Mouse (Mus musculus) neural tube, embryonic 15.5 days (tissue): ENCODE results near the gene Crybb1. TPM values are rescaled to one million over a fixed set of nuclear protein-coding genes. Genes with fewer than 3 reads are reported as not detected.

Experiments used
- ATAC-seq: fragments of 200-750 bp; cut with Nextera tagmentation; 2 replicates; pipeline ENCODE4 v1.8.0; 2017; ENCODE audit warnings: mild to moderate bottlenecking, moderate TSS enrichment, moderate library complexity; ENCODE audit not compliant: low FRiP score
- H3K27ac ChIP-seq: fragments of 300-500 bp; sonication (generic); replicated peaks from 2 replicates; pipeline ENCODE4 v1.5.1; 2015; ENCODE audit warnings: mild to moderate bottlenecking, inconsistent platforms
- H3K27me3 ChIP-seq: fragments of 300-500 bp; sonication (generic); replicated peaks from 2 replicates; pipeline ENCODE4 v1.6.1; 2015; ENCODE audit warnings: inconsistent platforms
- H3K36me3 ChIP-seq: fragments of 300-500 bp; sonication (generic); 2 replicates; pipeline ENCODE4 v1.6.1; 2015; ENCODE audit warnings: inconsistent platforms
- H3K4me1 ChIP-seq: fragments of 300-500 bp; sonication (generic); 2 replicates; pipeline ENCODE4 v1.6.1; 2015; ENCODE audit warnings: inconsistent platforms
- H3K4me2 ChIP-seq: fragments of 300-500 bp; sonication (generic); 2 replicates; pipeline ENCODE4 v1.6.1; 2015; ENCODE audit warnings: inconsistent platforms, mild to moderate bottlenecking, moderate library complexity
- H3K4me3 ChIP-seq: fragments of 300-500 bp; sonication (generic); replicated peaks from 2 replicates; pipeline ENCODE4 v1.5.1; 2015; ENCODE audit warnings: mild to moderate bottlenecking, inconsistent platforms
- H3K9ac ChIP-seq: fragments of 300-500 bp; sonication (generic); replicated peaks from 2 replicates; pipeline ENCODE4 v1.6.1; 2015; ENCODE audit warnings: mild to moderate bottlenecking, inconsistent platforms
- H3K9me3 ChIP-seq: fragments of 300-500 bp; sonication (generic); replicated peaks from 2 replicates; pipeline ENCODE4 v1.6.1; 2016; ENCODE audit warnings: inconsistent platforms
- WGBS: fragments of 180-500 bp; shearing (Covaris S2); methylation state at CpG from one replicate; pipeline ENCODE4 v1.1.7; 2015; ENCODE audit warnings: mixed read lengths; 5-methylcytosine and 5-hydroxymethylcytosine counted together
- polyA plus RNA-seq: library from polyadenylated mRNA; unstranded; fragments of >200 nt; fragmentation: Nextera tagmentation; extraction: Ambion mirVana; gene quantifications from 2 replicates; pipeline ENCODE4 v1.2.1, GENCODE M21; 2015

The Crybb1 gene
- polyA plus RNA-seq, 1 experiment from 2014 or later: 6.2 TPM

- ATAC-seq: no peak
- no peaks in the 10 kb centered on the region for H3K27me3 ChIP-seq
- WGBS: 53% methylated on average over 22 of the region's 22 CpGs
- peaks cover 40% of the 10 kb centered on the region for H3K36me3 ChIP-seq
- H3K27ac ChIP-seq: 0 out of 2 replicates have a peak overlapping the region, but pooled peaks have one; percentile 81
- no peaks in the 10 kb centered on the region for H3K9me3 ChIP-seq
- peaks cover 84% of the 10 kb centered on the region for H3K4me1 ChIP-seq
- H3K4me2 ChIP-seq: no peak overlapping the region
- 0 out of 2 replicates have a peak overlapping the region, but pooled peaks have one; percentile 17 for H3K9ac ChIP-seq
- H3K4me3 ChIP-seq: no peak overlapping the region
Observed at GRCm38 (mm10) chr5:112217031-112217430, 38.6 kb upstream of the Crybb1 start.

- Histone ChIP-seq H3K27ac (no peak overlapping the region), H3K27me3 (no peaks in the 10 kb centered on the region), H3K4me1 (peaks cover 76% of the 10 kb centered on the region), H3K36me3 (peaks cover 54% of the 10 kb centered on the region), H3K4me3 (no peak overlapping the region), H3K9ac (no peak overlapping the region), H3K9me3 (no peaks in the 10 kb centered on the region), H3K4me2 (no peak overlapping the region)
- WGBS: 64% methylated on average over 4 of the region's 4 CpGs
- no peak for ATAC-seq
Observed at GRCm38 (mm10) chr5:112218679-112219078, 36.9 kb upstream of the Crybb1 start.

GRCm38 (mm10) chr5:112219398-112219797, 36.2 kb upstream of the Crybb1 start:
- H3K4me2 ChIP-seq: no peak overlapping the region
- no peak for ATAC-seq
- WGBS: 6% methylated on average over 1 of the region's 1 CpGs
- H3K27ac ChIP-seq: no peak overlapping the region
- H3K4me1 ChIP-seq: peaks cover 75% of the 10 kb centered on the region
- H3K36me3 ChIP-seq: peaks cover 61% of the 10 kb centered on the region
- H3K4me3 ChIP-seq: no peak overlapping the region
- H3K9ac ChIP-seq: no peak overlapping the region
- no peaks in the 10 kb centered on the region for H3K9me3 ChIP-seq
- H3K27me3 ChIP-seq: no peaks in the 10 kb centered on the region

- WGBS: 79% methylated on average over 8 of the region's 8 CpGs
- no peak for ATAC-seq
- Histone ChIP-seq H3K27me3 (no peaks in the 10 kb centered on the region), H3K4me2 (no peak overlapping the region), H3K9ac (no peak overlapping the region), H3K9me3 (no peaks in the 10 kb centered on the region), H3K27ac (no peak overlapping the region), H3K4me1 (peaks cover 75% of the 10 kb centered on the region), H3K4me3 (no peak overlapping the region), H3K36me3 (peaks cover 62% of the 10 kb centered on the region)
Observed at GRCm38 (mm10) chr5:112220203-112220602, 35.4 kb upstream of the Crybb1 start.

GRCm38 (mm10) chr5:112225591-112225990, 30.0 kb upstream of the Crybb1 start:
- Histone ChIP-seq H3K4me2 (peak overlapping the region; percentile 86), H3K27ac (peak overlapping the region; percentile 52), H3K4me1 (peaks cover 62% of the 10 kb centered on the region), H3K9me3 (no peaks in the 10 kb centered on the region), H3K4me3 (peak overlapping the region; percentile 70), H3K36me3 (peaks cover 36% of the 10 kb centered on the region), H3K9ac (peak overlapping the region; percentile 51), H3K27me3 (no peaks in the 10 kb centered on the region)
- WGBS: 13% methylated on average over 6 of the region's 6 CpGs
- ATAC-seq: no peak

GRCm38 (mm10) chr5:112227354-112227753, 28.3 kb upstream of the Crybb1 start:
- Histone ChIP-seq H3K27me3 (no peaks in the 10 kb centered on the region), H3K4me1 (peaks cover 51% of the 10 kb centered on the region), H3K9ac (peak overlapping the region; percentile 95), H3K4me2 (peak overlapping the region; percentile 86), H3K9me3 (no peaks in the 10 kb centered on the region), H3K36me3 (peaks cover 22% of the 10 kb centered on the region), H3K4me3 (peak overlapping the region; percentile 70), H3K27ac (peak overlapping the region; percentile 95)
- peak; percentile 29; the same call in 1 of the 2 replicates for ATAC-seq
- 0% methylated on average over 30 of the region's 30 CpGs for WGBS

GRCm38 (mm10) chr5:112227898-112228239, 27.7 kb upstream of the Crybb1 start:
- Histone ChIP-seq H3K9ac (peak overlapping the region; percentile 95), H3K4me3 (peak overlapping the region; percentile 70), H3K9me3 (no peaks in the 10 kb centered on the region), H3K4me1 (peaks cover 51% of the 10 kb centered on the region), H3K4me2 (peak overlapping the region; percentile 86), H3K36me3 (peaks cover 17% of the 10 kb centered on the region), H3K27ac (peak overlapping the region; percentile 95), H3K27me3 (no peaks in the 10 kb centered on the region)
- WGBS: 1% methylated on average over 13 of the region's 13 CpGs
- ATAC-seq: no peak

- peaks cover 11% of the 10 kb centered on the region for H3K36me3 ChIP-seq
- no peaks in the 10 kb centered on the region for H3K27me3 ChIP-seq
- H3K27ac ChIP-seq: peak overlapping the region; percentile 95
- H3K4me2 ChIP-seq: peak overlapping the region; percentile 86
- no peaks in the 10 kb centered on the region for H3K9me3 ChIP-seq
- peak overlapping the region; percentile 95 for H3K9ac ChIP-seq
- peak; percentile 87 for ATAC-seq
- 1% methylated on average over 56 of the region's 57 CpGs for WGBS
- H3K4me1 ChIP-seq: peaks cover 49% of the 10 kb centered on the region
- H3K4me3 ChIP-seq: peak overlapping the region; percentile 70
Observed at GRCm38 (mm10) chr5:112228240-112229076, 27.2 kb upstream of the Crybb1 start.

- H3K4me1 ChIP-seq: peaks cover 32% of the 10 kb centered on the region
Observed at GRCm38 (mm10) chr5:112235806-112236205, 19.8 kb upstream of the Crybb1 start.

GRCm38 (mm10) chr5:112236631-112237030, 19.0 kb upstream of the Crybb1 start:
- H3K36me3 ChIP-seq: no peaks in the 10 kb centered on the region
- no peak for ATAC-seq
- H3K4me3 ChIP-seq: no peak overlapping the region
- 63% methylated on average over 2 of the region's 2 CpGs for WGBS
- H3K27ac ChIP-seq: peak overlapping the region; percentile 81
- peaks cover 35% of the 10 kb centered on the region for H3K4me1 ChIP-seq
- peak overlapping the region; percentile 31; the same call in 1 of the 2 replicates for H3K9ac ChIP-seq
- peak overlapping the region; percentile 52 for H3K4me2 ChIP-seq
- no peaks in the 10 kb centered on the region for H3K27me3 ChIP-seq
- H3K9me3 ChIP-seq: no peaks in the 10 kb centered on the region

More at GRCm38 (mm10) chr5:112235806-112236205, 19.8 kb upstream of the Crybb1 start:
- Histone ChIP-seq H3K27me3 (no peaks in the 10 kb centered on the region), H3K9me3 (no peaks in the 10 kb centered on the region), H3K4me2 (no peak overlapping the region), H3K4me3 (no peak overlapping the region), H3K27ac (no peak overlapping the region), H3K9ac (no peak overlapping the region), H3K36me3 (no peaks in the 10 kb centered on the region)
- WGBS: 59% methylated on average over 5 of the region's 5 CpGs
- no peak for ATAC-seq

- Histone ChIP-seq H3K4me2 (peak overlapping the region; percentile 52), H3K4me1 (peaks cover 39% of the 10 kb centered on the region), H3K9me3 (no peaks in the 10 kb centered on the region), H3K27me3 (no peaks in the 10 kb centered on the region), H3K36me3 (no peaks in the 10 kb centered on the region), H3K9ac (peak overlapping the region; percentile 31), H3K27ac (peak overlapping the region; percentile 81), H3K4me3 (peak overlapping the region; percentile 21)
- ATAC-seq: peak; percentile 70
- 3% methylated on average over 16 of the region's 16 CpGs for WGBS
Observed at GRCm38 (mm10) chr5:112237439-112237838, 18.2 kb upstream of the Crybb1 start.
